Mouse (Mus musculus): ENCODE measurements around the gene Cc2d1a. TPM values are rescaled to one million over a fixed set of nuclear protein-coding genes. Genes with fewer than 3 reads are reported as not detected.

Cc2d1a gene
- polyA plus RNA-seq (2015; fragmentation: Nextera tagmentation; extraction: Ambion mirVana): 25.5 and 25.7 TPM in 2 replicates

DNA sequence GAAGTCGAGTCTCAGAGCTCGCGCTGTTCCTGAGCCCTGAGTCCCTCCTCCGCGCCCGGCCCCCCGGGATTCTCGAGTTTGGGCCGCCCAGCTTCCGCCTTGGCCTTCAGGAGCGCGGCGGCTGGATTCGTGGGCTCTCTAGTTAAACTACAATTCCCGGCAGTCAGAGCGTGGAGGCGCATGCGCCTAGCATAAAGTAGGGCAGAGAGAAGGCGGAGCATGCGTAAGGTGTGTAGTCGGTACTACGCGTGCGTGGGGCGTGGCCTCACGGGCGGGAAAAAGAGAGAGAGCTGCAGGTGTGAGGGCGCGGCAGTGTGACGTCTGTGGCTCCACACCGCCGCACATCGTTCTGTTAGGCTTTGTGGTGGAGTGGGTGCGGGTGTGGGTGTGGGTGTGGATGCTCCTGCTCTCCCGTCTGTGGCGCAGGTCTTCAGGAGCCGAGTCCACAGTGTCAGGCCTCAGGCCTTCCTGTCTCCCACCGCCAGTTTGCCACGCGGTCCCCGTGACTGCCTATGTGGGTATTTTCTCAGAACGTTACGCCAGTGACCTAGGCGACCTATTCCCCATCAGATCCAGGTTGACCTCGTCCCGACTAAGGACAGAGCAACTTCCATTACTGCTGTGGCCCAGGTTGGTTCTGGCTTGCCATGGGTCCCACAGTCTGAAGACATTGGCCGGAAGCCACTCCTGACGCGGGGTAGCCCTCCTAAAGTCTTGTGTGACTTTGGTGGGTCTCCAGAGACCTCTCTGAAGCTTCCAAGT is at the start of gene Cc2d1a, which contains the start of gene 4930432K21Rik:
Gene Cc2d1a (minus strand): TSS at position 168 of the 762 bp plus-strand sequence.
Gene 4930432K21Rik (plus strand): TSS at position 257 of the 762 bp plus-strand sequence.
- 11% methylated on average over 49 of the region's 49 CpGs for WGBS
- H3K4me2 ChIP-seq (ENCODE audit: low read depth, low read length): peak within 1 kb of the TSS; percentile 64
- ATAC-seq (ENCODE audit: insufficient read depth, low FRiP score): peak; percentile 97
- H3K36me3 ChIP-seq (ENCODE audit: control insufficient read depth, insufficient read depth, low read length): peaks cover 13% of the 10 kb centered on the region; the same call in 1 of the 2 replicates
- H3K4me1 ChIP-seq (ENCODE audit: control insufficient read depth, insufficient read depth, low read length): peaks cover 15% of the 10 kb centered on the region
- H3K4me3 ChIP-seq (replicated peaks; ENCODE audit: low read length): peak within 1 kb of the TSS; percentile 70
- peak within 1 kb of the TSS; percentile 91 for H3K27ac ChIP-seq (ENCODE audit: low read length)
- H3K27me3 ChIP-seq (ENCODE audit: control insufficient read depth, insufficient read depth, low read length): no peaks in the 10 kb centered on the region
- H3K9me3 ChIP-seq (replicated peaks; ENCODE audit: control insufficient read depth, low read length): no peaks in the 10 kb centered on the region
- peak within 1 kb of the TSS; percentile 85 for H3K9ac ChIP-seq (ENCODE audit: low read length)

DNA sequence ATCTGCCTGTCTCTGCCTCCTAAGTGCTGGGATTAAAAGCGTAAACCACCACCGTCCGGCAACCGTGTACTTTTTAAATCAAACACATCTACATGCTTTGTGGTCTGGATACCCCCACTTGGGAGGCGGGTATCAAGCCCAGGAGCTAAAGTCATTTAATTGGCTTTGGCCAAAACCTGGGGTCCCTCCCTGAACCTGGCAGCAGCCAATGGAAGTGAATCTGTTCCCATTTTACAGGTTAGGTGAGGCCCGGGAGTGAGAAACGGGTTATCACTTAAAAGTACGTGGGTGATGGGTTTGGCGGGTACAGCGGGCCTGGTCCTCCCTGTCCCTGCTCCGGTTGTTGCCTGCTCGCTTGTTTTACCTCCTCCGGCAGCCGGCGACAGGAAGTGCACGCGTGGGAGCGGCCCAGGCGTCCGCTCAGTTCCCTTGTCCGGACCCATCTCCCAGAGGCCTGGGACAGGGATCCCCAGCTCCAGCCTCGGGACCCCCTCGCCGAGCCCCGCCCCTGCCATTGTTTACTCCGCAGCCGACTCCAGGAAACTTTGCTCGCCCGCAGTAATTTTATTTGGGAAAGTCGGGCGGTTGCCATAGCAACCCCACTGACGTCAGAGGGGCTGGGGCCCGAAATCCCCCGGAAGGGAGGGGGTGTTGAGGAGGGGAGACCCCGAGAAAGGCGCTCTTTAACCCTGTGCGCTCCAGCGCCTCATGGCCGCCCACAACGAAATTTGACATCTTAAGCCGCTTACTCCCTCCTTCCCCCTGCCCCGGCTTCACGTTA is 49.6 kb upstream of the Cc2d1a start:
- Histone ChIP-seq H3K9me3 (replicated peaks; ENCODE audit: control insufficient read depth, low read length) (no peaks in the 10 kb centered on the region), H3K4me1 (ENCODE audit: control insufficient read depth, insufficient read depth, low read length) (peaks cover 49% of the 10 kb centered on the region), H3K27ac (ENCODE audit: low read length) (peak overlapping the region; percentile 98), H3K9ac (ENCODE audit: low read length) (peak overlapping the region; percentile 74), H3K36me3 (ENCODE audit: control insufficient read depth, insufficient read depth, low read length) (no peaks in the 10 kb centered on the region), H3K4me2 (ENCODE audit: low read depth, low read length) (peak overlapping the region; percentile 79), H3K4me3 (replicated peaks; ENCODE audit: low read length) (peak overlapping the region; percentile 54), H3K27me3 (ENCODE audit: control insufficient read depth, insufficient read depth, low read length) (no peaks in the 10 kb centered on the region)
- peak; percentile 42 for ATAC-seq (ENCODE audit: insufficient read depth, low FRiP score)
- WGBS: 1% methylated on average over 43 of the region's 43 CpGs

DNA sequence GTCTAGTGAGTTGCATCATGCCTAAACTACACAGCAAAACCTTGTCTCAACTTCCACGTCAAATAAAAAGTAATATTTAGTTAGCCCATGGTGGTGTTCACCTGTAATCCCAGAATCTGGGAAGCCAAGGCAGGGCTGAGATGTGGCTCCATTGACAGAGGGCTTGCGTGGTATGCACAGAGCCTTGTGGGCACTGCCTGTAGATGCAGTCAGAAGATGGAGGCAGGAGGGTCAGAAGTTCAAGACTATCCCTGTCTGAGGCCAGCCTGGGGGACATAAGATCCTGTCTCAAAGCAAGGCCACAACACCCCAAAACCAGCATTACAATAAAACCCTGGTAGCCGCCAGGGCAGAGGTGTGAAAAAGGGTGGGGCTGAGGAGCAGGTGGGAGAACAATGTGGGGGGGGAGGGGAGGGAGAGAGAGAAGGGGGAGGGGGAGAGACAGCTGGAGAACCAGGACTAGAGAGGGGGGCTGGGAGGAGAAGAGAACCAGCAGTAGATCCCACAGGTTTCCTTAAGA is 46.5 kb upstream of the Cc2d1a start:
- ATAC-seq (ENCODE audit: insufficient read depth, low FRiP score): no peak
- H3K4me2 ChIP-seq (ENCODE audit: low read depth, low read length): no peak overlapping the region
- H3K27me3 ChIP-seq (ENCODE audit: control insufficient read depth, insufficient read depth, low read length): no peaks in the 10 kb centered on the region
- no peaks in the 10 kb centered on the region for H3K36me3 ChIP-seq (ENCODE audit: control insufficient read depth, insufficient read depth, low read length)
- H3K9me3 ChIP-seq (replicated peaks; ENCODE audit: control insufficient read depth, low read length): no peaks in the 10 kb centered on the region
- peaks cover 37% of the 10 kb centered on the region for H3K4me1 ChIP-seq (ENCODE audit: control insufficient read depth, insufficient read depth, low read length)
- H3K9ac ChIP-seq (ENCODE audit: low read length): no peak overlapping the region
- WGBS: 71% methylated on average over 3 of the region's 3 CpGs
- H3K27ac ChIP-seq (ENCODE audit: low read length): no peak overlapping the region
- no peak overlapping the region for H3K4me3 ChIP-seq (replicated peaks; ENCODE audit: low read length)

DNA sequence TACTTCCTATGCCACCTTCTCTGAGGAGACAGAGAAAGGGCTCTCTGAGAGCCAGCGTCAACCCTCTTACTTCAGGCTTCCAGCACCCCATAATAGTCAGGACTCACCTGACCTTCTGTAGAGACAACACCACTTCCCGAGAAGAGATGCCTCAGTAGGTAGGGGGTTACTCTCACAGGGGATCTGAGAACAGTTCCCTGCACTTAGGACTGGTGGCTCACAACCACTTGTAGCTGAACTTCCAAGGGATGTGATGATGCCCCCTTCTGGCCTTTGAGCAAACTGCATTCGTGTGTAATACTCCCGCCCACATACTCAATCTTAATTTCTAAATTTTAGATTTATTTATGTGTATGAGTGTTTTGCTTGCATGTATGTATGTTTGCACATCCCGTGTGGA is 45.8 kb upstream of the Cc2d1a start:
- Histone ChIP-seq H3K27me3 (ENCODE audit: control insufficient read depth, insufficient read depth, low read length) (no peaks in the 10 kb centered on the region), H3K4me2 (ENCODE audit: low read depth, low read length) (no peak overlapping the region), H3K9me3 (replicated peaks; ENCODE audit: control insufficient read depth, low read length) (no peaks in the 10 kb centered on the region), H3K9ac (ENCODE audit: low read length) (no peak overlapping the region), H3K36me3 (ENCODE audit: control insufficient read depth, insufficient read depth, low read length) (no peaks in the 10 kb centered on the region), H3K4me1 (ENCODE audit: control insufficient read depth, insufficient read depth, low read length) (peaks cover 31% of the 10 kb centered on the region), H3K27ac (ENCODE audit: low read length) (no peak overlapping the region), H3K4me3 (replicated peaks; ENCODE audit: low read length) (no peak overlapping the region)
- no peak for ATAC-seq (ENCODE audit: insufficient read depth, low FRiP score)
- 79% methylated on average over 5 of the region's 5 CpGs for WGBS

DNA sequence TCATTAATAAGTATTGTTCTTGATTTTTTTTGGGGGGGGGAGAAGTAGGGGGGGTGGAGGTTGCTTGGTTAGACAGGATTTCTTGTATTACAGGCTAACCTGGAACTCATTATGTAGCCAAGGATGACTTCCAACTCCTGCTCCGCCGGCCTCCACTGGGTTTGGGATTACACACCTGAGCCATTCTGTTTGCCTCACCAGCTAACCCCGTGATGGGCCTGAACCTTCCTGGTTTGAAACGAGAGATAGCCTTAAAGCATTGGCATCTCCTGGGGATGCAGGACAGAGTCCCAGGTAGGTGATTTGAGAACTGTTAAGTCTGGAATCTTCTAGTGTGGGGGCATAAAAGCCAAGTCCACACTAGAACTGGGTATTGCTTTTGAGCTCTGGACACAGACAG is 45.4 kb upstream of the Cc2d1a start:
- Histone ChIP-seq H3K4me3 (replicated peaks; ENCODE audit: low read length) (no peak overlapping the region), H3K27me3 (ENCODE audit: control insufficient read depth, insufficient read depth, low read length) (no peaks in the 10 kb centered on the region), H3K27ac (ENCODE audit: low read length) (peak overlapping the region; percentile 93), H3K4me1 (ENCODE audit: control insufficient read depth, insufficient read depth, low read length) (peaks cover 27% of the 10 kb centered on the region), H3K36me3 (ENCODE audit: control insufficient read depth, insufficient read depth, low read length) (no peaks in the 10 kb centered on the region), H3K4me2 (ENCODE audit: low read depth, low read length) (no peak overlapping the region), H3K9ac (ENCODE audit: low read length) (no peak overlapping the region), H3K9me3 (replicated peaks; ENCODE audit: control insufficient read depth, low read length) (no peaks in the 10 kb centered on the region)
- 73% methylated on average over 4 of the region's 4 CpGs for WGBS
- no peak for ATAC-seq (ENCODE audit: insufficient read depth, low FRiP score)

DNA sequence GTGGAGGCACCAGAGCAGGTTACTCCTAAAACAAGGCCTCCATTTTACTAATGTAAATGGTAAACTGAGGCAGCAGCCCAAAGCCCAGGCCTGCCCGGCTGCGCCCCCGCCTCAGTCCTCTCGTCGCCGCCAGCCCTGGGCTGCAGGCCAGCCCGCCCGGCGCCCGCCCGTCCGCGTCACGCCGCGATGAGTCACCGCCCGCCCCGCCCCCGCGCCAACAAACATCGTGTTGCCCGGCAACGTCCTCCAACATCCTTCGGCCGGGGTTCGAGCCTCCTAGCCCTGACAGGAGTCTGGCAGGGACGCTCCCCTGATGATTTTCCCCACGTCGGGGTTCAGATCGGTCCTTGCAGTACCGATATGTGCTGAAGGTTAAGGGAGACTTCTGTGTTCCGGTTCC is 44.8 kb upstream of the Cc2d1a start:
- Histone ChIP-seq H3K36me3 (ENCODE audit: control insufficient read depth, insufficient read depth, low read length) (no peaks in the 10 kb centered on the region), H3K9me3 (replicated peaks; ENCODE audit: control insufficient read depth, low read length) (no peaks in the 10 kb centered on the region), H3K27ac (ENCODE audit: low read length) (peak overlapping the region; percentile 93), H3K27me3 (ENCODE audit: control insufficient read depth, insufficient read depth, low read length) (no peaks in the 10 kb centered on the region), H3K4me2 (ENCODE audit: low read depth, low read length) (peak overlapping the region; percentile 61), H3K4me3 (replicated peaks; ENCODE audit: low read length) (peak overlapping the region; percentile 30), H3K9ac (ENCODE audit: low read length) (peak overlapping the region; percentile 61), H3K4me1 (ENCODE audit: control insufficient read depth, insufficient read depth, low read length) (peaks cover 21% of the 10 kb centered on the region)
- ATAC-seq (ENCODE audit: insufficient read depth, low FRiP score): peak; percentile 73
- 3% methylated on average over 33 of the region's 33 CpGs for WGBS

DNA sequence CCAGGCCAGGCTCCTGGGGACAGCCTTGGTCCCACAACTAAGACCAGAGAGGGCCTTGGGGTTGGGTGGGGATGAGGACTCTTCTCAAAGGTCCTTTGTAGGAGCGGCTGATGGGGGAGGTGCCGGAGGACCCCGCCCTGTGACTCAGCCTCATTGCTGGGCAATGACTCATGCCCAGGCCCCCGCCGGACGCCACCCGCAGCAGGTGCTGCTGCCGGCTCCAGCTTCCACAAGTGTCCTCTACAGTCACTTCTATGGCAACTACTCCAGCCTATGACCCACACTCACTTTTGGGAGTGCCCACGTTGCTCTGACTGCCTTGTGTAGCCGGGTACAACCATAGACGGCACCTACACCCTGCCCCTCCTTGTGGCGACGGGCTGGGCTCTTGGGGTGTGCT is 44.3 kb upstream of the Cc2d1a start:
- H3K9ac ChIP-seq (ENCODE audit: low read length): peak overlapping the region; percentile 61
- H3K36me3 ChIP-seq (ENCODE audit: control insufficient read depth, insufficient read depth, low read length): no peaks in the 10 kb centered on the region
- ATAC-seq (ENCODE audit: insufficient read depth, low FRiP score): peak; percentile 86
- WGBS: 22% methylated on average over 13 of the region's 13 CpGs
- H3K4me2 ChIP-seq (ENCODE audit: low read depth, low read length): peak overlapping the region; percentile 61
- peak overlapping the region; percentile 93 for H3K27ac ChIP-seq (ENCODE audit: low read length)
- H3K27me3 ChIP-seq (ENCODE audit: control insufficient read depth, insufficient read depth, low read length): no peaks in the 10 kb centered on the region
- no peaks in the 10 kb centered on the region for H3K9me3 ChIP-seq (replicated peaks; ENCODE audit: control insufficient read depth, low read length)
- H3K4me1 ChIP-seq (ENCODE audit: control insufficient read depth, insufficient read depth, low read length): peaks cover 18% of the 10 kb centered on the region
- H3K4me3 ChIP-seq (replicated peaks; ENCODE audit: low read length): peak overlapping the region; percentile 30

DNA sequence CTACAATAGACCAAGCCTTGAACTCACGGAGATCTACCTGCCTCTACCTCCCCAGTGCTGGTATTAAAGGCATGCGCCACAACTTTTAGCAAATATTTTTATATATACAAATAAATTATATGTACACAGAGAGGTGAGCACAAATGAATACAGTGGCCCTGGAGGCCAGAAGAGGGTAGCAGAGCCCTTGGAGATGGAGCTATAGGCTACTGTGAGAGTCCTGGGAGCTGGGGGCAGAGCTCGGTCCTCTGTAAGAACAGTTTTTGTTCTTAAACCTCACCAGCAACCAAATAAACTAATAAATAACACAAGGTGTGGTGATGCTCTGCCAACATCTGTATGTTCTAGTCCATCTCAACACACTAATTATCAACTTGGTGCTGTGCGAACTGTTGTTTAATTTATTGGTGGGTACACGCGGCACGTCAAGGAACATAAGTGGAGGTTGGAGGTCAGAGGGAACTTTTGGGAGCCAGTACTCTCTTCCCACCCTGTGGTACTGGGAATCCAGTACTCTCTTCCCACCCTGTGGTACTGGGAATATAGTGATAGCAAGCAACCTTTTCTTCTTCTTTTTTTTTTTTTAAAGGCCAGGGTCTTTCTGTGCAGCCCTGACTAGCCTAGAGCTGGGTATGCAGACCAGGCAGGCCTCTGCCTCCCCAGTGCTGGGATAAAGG is 42.6 kb upstream of the Cc2d1a start:
- Histone ChIP-seq H3K4me1 (ENCODE audit: control insufficient read depth, insufficient read depth, low read length) (peaks cover 18% of the 10 kb centered on the region), H3K9me3 (replicated peaks; ENCODE audit: control insufficient read depth, low read length) (no peaks in the 10 kb centered on the region), H3K9ac (ENCODE audit: low read length) (no peak overlapping the region), H3K27ac (ENCODE audit: low read length) (no peak overlapping the region; the same call in 1 of the 2 replicates), H3K4me3 (replicated peaks; ENCODE audit: low read length) (no peak overlapping the region), H3K36me3 (ENCODE audit: control insufficient read depth, insufficient read depth, low read length) (no peaks in the 10 kb centered on the region), H3K27me3 (ENCODE audit: control insufficient read depth, insufficient read depth, low read length) (no peaks in the 10 kb centered on the region), H3K4me2 (ENCODE audit: low read depth, low read length) (no peak overlapping the region)
- 89% methylated on average over 7 of the region's 7 CpGs for WGBS
- ATAC-seq (ENCODE audit: insufficient read depth, low FRiP score): no peak

All from stomach, embryonic 16.5 days (tissue).